Mouse (Mus musculus): ENCODE data around the gene Dtnb. TPM values are rescaled to one million over a fixed set of nuclear protein-coding genes. Genes with fewer than 3 reads are reported as not detected.
"Not testable (repeated sequence)": the region's sequence is repeated elsewhere in the genome, so short reads cannot be mapped to it uniquely, and the experiment has no call there.

Dtnb gene
- total RNA-seq, 2 experiments from 2014 or later, result 38.2 to 41.8 TPM

GRCm38 (mm10) chr12:3659554-3660311 is 87.6 kb downstream of the Dtnb start:
- no peak for DNase-seq (ENCODE audit: low spot score in 2 of 2)

GRCm38 (mm10) chr12:3660985-3661635 is 88.9 kb downstream of the Dtnb start:
- no peak for DNase-seq (ENCODE audit: low spot score in 2 of 2)

GRCm38 (mm10) chr12:3662660-3663059 is 90.5 kb downstream of the Dtnb start:
- no peak for DNase-seq (ENCODE audit: low spot score in 2 of 2)

- DNase-seq (ENCODE audit: low spot score in 2 of 2), result no peak
These were observed 91.2 kb downstream of the Dtnb start for GRCm38 (mm10) chr12:3663386-3663785.

- no peak for DNase-seq (ENCODE audit: low spot score in 2 of 2)
These were observed 97.8 kb downstream of the Dtnb start for GRCm38 (mm10) chr12:3669971-3670381.

- no peak for DNase-seq (ENCODE audit: low spot score in 2 of 2)
These were observed 98.9 kb downstream of the Dtnb start for GRCm38 (mm10) chr12:3671117-3671516.

- DNase-seq (ENCODE audit: low spot score in 2 of 2), result no peak
These were observed 100.6 kb downstream of the Dtnb start for GRCm38 (mm10) chr12:3672786-3673185.

GRCm38 (mm10) chr12:3673886-3674285 is 101.7 kb downstream of the Dtnb start:
- DNase-seq (ENCODE audit: low spot score in 2 of 2), result no peak

- no peak for DNase-seq (ENCODE audit: low spot score in 2 of 2)
These were observed 102.7 kb downstream of the Dtnb start for GRCm38 (mm10) chr12:3674913-3675312.

GRCm38 (mm10) chr12:3680721-3681120 is 108.5 kb downstream of the Dtnb start:
- no peak for DNase-seq (ENCODE audit: low spot score in 2 of 2)

GRCm38 (mm10) chr12:3683041-3683440 is 110.9 kb downstream of the Dtnb start:
- DNase-seq (ENCODE audit: low spot score in 2 of 2), result no peak

GRCm38 (mm10) chr12:3686419-3686940 is 114.3 kb downstream of the Dtnb start:
- no peak for DNase-seq (ENCODE audit: low spot score in 2 of 2)

- not testable (repeated sequence) for DNase-seq (ENCODE audit: low spot score in 2 of 2)
These were observed 118.8 kb downstream of the Dtnb start for GRCm38 (mm10) chr12:3690926-3691529.

- DNase-seq (ENCODE audit: low spot score in 2 of 2), result no peak
These were observed 120.7 kb downstream of the Dtnb start for GRCm38 (mm10) chr12:3692795-3693392.

- DNase-seq (ENCODE audit: low spot score in 2 of 2), result no peak
These were observed 123.7 kb downstream of the Dtnb start for GRCm38 (mm10) chr12:3695741-3696501.

- DNase-seq (ENCODE audit: low spot score in 2 of 2), result no peak
These were observed 128.3 kb downstream of the Dtnb start for GRCm38 (mm10) chr12:3700503-3700902.

- DNase-seq (ENCODE audit: low spot score in 2 of 2), result no peak
These were observed 130.7 kb downstream of the Dtnb start for GRCm38 (mm10) chr12:3702903-3703302.

- no peak for DNase-seq (ENCODE audit: low spot score in 2 of 2)
These were observed 147.1 kb downstream of the Dtnb start for GRCm38 (mm10) chr12:3719151-3719721.

GRCm38 (mm10) chr12:3720527-3720926 is 148.3 kb downstream of the Dtnb start:
- no peak for DNase-seq (ENCODE audit: low spot score in 2 of 2)

- no peak for DNase-seq (ENCODE audit: low spot score in 2 of 2)
These were observed 151.6 kb downstream of the Dtnb start for GRCm38 (mm10) chr12:3723762-3724161.

All from adrenal gland, postnatal 4 days (tissue).